Mouse (Mus musculus) cerebellum, adult 2 months (tissue): ENCODE results near the gene Marc1. TPM values are rescaled to one million over a fixed set of nuclear protein-coding genes. Genes with fewer than 3 reads are reported as not detected.

Source experiments
- DNase-seq, 2 experiments: peaks; one replicate each; pipeline ENCODE4 v3.0.0; 2021
- H3K27ac ChIP-seq: fragments of 200-500 bp; 2 replicates; pipeline ENCODE4 v1.5.1; 2012; ENCODE audit warnings: low read length, control low read depth, inconsistent platforms; ENCODE audit not compliant: insufficient read depth
- H3K27me3 ChIP-seq: fragments of 200-500 bp; 2 replicates; pipeline ENCODE4 v1.6.1; 2012; ENCODE audit warnings: inconsistent platforms, mild to moderate bottlenecking, low read length, moderate library complexity; ENCODE audit not compliant: control insufficient read depth, insufficient read depth
- H3K4me1 ChIP-seq: fragments of 200-500 bp; 2 replicates; pipeline ENCODE4 v1.6.1; 2011; ENCODE audit warnings: low read length; ENCODE audit not compliant: control insufficient read depth, insufficient read depth
- H3K4me3 ChIP-seq: fragments of 200-500 bp; replicated peaks from 2 replicates; pipeline ENCODE3; 2011; ENCODE audit warnings: mild to moderate bottlenecking, low read depth, low read length, control low read depth; ENCODE audit not compliant: insufficient read depth
- CTCF ChIP-seq: fragments of 200-500 bp; IDR thresholded peaks from 2 replicates; pipeline ENCODE4 v1.5.1; 2011; ENCODE audit warnings: low read depth, mild to moderate bottlenecking, control low read depth, low read length, moderate library complexity, borderline replicate concordance; ENCODE audit not compliant: insufficient read depth
- POLR2A ChIP-seq: fragments of 200-500 bp; IDR thresholded peaks from 2 replicates; pipeline ENCODE4 v1.6.1; 2011; ENCODE audit warnings: low read length, control low read depth, borderline replicate concordance; ENCODE audit not compliant: insufficient read depth
- WGBS: fragments of 180-500 bp; shearing (Covaris S2); methylation state at CpG from one replicate; pipeline ENCODE4 v1.1.7; 2018; 5-methylcytosine and 5-hydroxymethylcytosine counted together
- polyA plus RNA-seq: library from polyadenylated mRNA; depleted of rRNA; stranded (reverse); fragments of >200 nt; gene quantifications from 2 replicates; pipeline ENCODE4 v1.2.3, GENCODE M21; 2012

Gene Marc1
- polyA plus RNA-seq, 1 experiment, result not detected

- WGBS, result 62% methylated on average over 3 of the region's 3 CpGs
- no peak overlapping the region for H3K27ac ChIP-seq
Measured at GRCm38 (mm10) chr1:184846973-184847372, 35.9 kb upstream of the Marc1 start.

GRCm38 (mm10) chr1:184846092-184846750, 35.1 kb upstream of the Marc1 start, which contains the start of gene Marc2:
TSS of gene Marc2 (minus strand) at chr1:184846451.
- TF ChIP-seq CTCF (no peak), POLR2A (no peak)
- DNase-seq, result no peak

More at GRCm38 (mm10) chr1:184846973-184847372, 35.9 kb upstream of the Marc1 start:
- 0 out of 2 replicates have a peak, but pooled peaks cover under 1% of the 10 kb centered on the region for H3K4me1 ChIP-seq
- no peaks in the 10 kb centered on the region for H3K27me3 ChIP-seq
- H3K4me3 ChIP-seq, result no peak overlapping the region
- DNase-seq, result no peak
- no peak for TF ChIP-seq CTCF
- no peak for TF ChIP-seq POLR2A

GRCm38 (mm10) chr1:184845111-184846071, 34.3 kb upstream of the Marc1 start:
- no peaks in the 10 kb centered on the region for H3K27me3 ChIP-seq
- TF ChIP-seq POLR2A (peak; percentile 74), CTCF (no peak)
- H3K27ac ChIP-seq, result no peak overlapping the region
- DNase-seq, result peak; percentile 84 to 86
- peak overlapping the region; percentile 71 for H3K4me3 ChIP-seq
- H3K4me1 ChIP-seq, result no peaks in the 10 kb centered on the region
- WGBS, result under 1% methylated on average over 67 of the region's 67 CpGs

More at GRCm38 (mm10) chr1:184846092-184846750, 35.1 kb upstream of the Marc1 start, which contains the start of gene Marc2:
- no peak within 1 kb of the TSS for H3K27ac ChIP-seq
- 3% methylated on average over 18 of the region's 18 CpGs for WGBS
- H3K4me3 ChIP-seq, result peak within 1 kb of the TSS; percentile 71
- no peaks in the 10 kb centered on the region for H3K27me3 ChIP-seq
- no peaks in the 10 kb centered on the region for H3K4me1 ChIP-seq

GRCm38 (mm10) chr1:184844326-184845066, 33.4 kb upstream of the Marc1 start:
- DNase-seq, result peak in 1 of 2 experiments; percentile 18
- Histone ChIP-seq H3K27ac (no peak overlapping the region), H3K4me3 (peak overlapping the region; percentile 71), H3K4me1 (no peaks in the 10 kb centered on the region), H3K27me3 (no peaks in the 10 kb centered on the region)
- WGBS, result 25% methylated on average over 15 of the region's 15 CpGs
- TF ChIP-seq POLR2A, result no peak
- TF ChIP-seq CTCF, result 0 out of 2 replicates have a peak, but pooled peaks have one; percentile 7

- 89% methylated on average over 4 of the region's 4 CpGs for WGBS
- no peaks in the 10 kb centered on the region for H3K27me3 ChIP-seq
- TF ChIP-seq CTCF (no peak), POLR2A (no peak)
- H3K4me3 ChIP-seq, result no peak overlapping the region
- no peak for DNase-seq
- H3K4me1 ChIP-seq, result no peaks in the 10 kb centered on the region
- no peak overlapping the region for H3K27ac ChIP-seq
Measured at GRCm38 (mm10) chr1:184837649-184838048, 26.5 kb upstream of the Marc1 start.

GRCm38 (mm10) chr1:184836350-184836749, 25.2 kb upstream of the Marc1 start:
- H3K27ac ChIP-seq, result no peak overlapping the region
- no peak for TF ChIP-seq CTCF
- no peak for TF ChIP-seq POLR2A
- H3K4me3 ChIP-seq, result no peak overlapping the region
- H3K4me1 ChIP-seq, result no peaks in the 10 kb centered on the region
- WGBS, result 84% methylated on average over 5 of the region's 5 CpGs
- no peak for DNase-seq
- no peaks in the 10 kb centered on the region for H3K27me3 ChIP-seq

- Histone ChIP-seq H3K4me3 (no peak overlapping the region), H3K4me1 (no peaks in the 10 kb centered on the region), H3K27ac (no peak overlapping the region), H3K27me3 (no peaks in the 10 kb centered on the region)
- DNase-seq, result no peak
- TF ChIP-seq CTCF (no peak), POLR2A (no peak)
- WGBS, result 90% methylated on average over 7 of the region's 7 CpGs
Measured at GRCm38 (mm10) chr1:184833499-184833898, 22.4 kb upstream of the Marc1 start.
